Mouse (Mus musculus): ENCODE data around the gene Fndc3c1.

- TF ChIP-seq CTCF (IDR thresholded peaks at IDR 0.05; ENCODE audit: low read depth) = no peak
- TF ChIP-seq EP300 (IDR thresholded peaks at IDR 0.05; ENCODE audit: low read depth) = no peak
These were observed at the start of gene Fndc3c1 for GRCm38 (mm10) chrX:106485101-106485651.

All from liver, postnatal 0 days (tissue).